In the genomic region with DNA sequence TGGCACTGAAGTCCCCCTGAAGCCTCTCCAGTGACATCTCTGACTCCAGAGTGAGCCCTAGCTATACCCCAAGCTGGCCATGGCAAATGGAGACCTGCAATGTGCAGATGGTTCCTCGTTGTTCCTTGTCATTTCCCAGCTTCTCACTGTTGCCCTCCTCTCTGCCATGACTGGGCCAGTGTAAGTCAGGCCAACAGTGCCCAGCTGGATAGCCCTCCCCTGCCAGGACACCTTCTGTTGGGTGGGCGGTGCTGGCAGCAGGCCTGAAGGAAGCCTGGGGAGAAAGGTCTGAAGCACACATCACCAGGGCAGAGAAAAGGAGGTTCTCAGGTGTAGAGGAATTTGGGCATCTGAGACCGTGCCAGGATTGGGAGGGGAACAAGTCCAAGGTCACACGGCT, we compare ENCODE assay signal across 13 mouse cellular contexts. TPM values are rescaled to one million over a fixed set of nuclear protein-coding genes. Genes with fewer than 3 reads are reported as not detected.
"Had no signal": no experiment of that assay in that cellular context is flagged by ENCODE, and none has a peak within 500 bp of the region (broad histone marks: within the 10 kb centered on the region; RNA-seq: fewer than 3 reads in every experiment).

No protein-coding gene starts in this region.

- H3K4me2 ChIP-seq: limb, embryonic 12.5 days; liver, embryonic 13.5 days; lung, embryonic 15.5 days; midbrain, embryonic 13.5 days had no signal

- H3K27ac ChIP-seq: left cerebral cortex, adult 2 months; limb, embryonic 12.5 days; liver, embryonic 13.5 days; lung, embryonic 15.5 days; macrophage; midbrain, embryonic 13.5 days had no signal

- H3K9ac ChIP-seq: limb, embryonic 12.5 days; liver, embryonic 13.5 days; liver, postnatal 0 days; lung, embryonic 15.5 days; midbrain, embryonic 13.5 days had no signal

- ATAC-seq: liver, postnatal 0 days; midbrain, embryonic 13.5 days had no signal

- H3K9me3 ChIP-seq: limb, embryonic 12.5 days; liver, embryonic 13.5 days; lung, embryonic 15.5 days; midbrain, embryonic 13.5 days had no signal

- DNase-seq: kidney, postnatal 14 days; liver; liver, embryonic 13.5 days; liver, postnatal 0 days; lung, postnatal 14 days; right cerebral cortex, postnatal 14 days; thymus, postnatal 14 days had no signal

- H3K4me3 ChIP-seq: left cerebral cortex, adult 2 months; limb, embryonic 12.5 days; liver, embryonic 13.5 days; lung, embryonic 15.5 days; midbrain, embryonic 13.5 days had no signal

- H3K4me1 ChIP-seq: limb, embryonic 12.5 days; liver, embryonic 13.5 days; lung, embryonic 15.5 days; midbrain, embryonic 13.5 days had no signal

- H3K36me3 ChIP-seq: limb, embryonic 12.5 days; liver, embryonic 13.5 days; lung, embryonic 15.5 days; midbrain, embryonic 13.5 days had no signal

RNA-seq across cellular contexts. Expression of a gene that starts 3.7 kb away (rescaled TPM):
- polyA plus RNA-seq: liver, postnatal 0 days; spleen, adult 2 months had no signal
